Mouse (Mus musculus) retina, postnatal 1 day (tissue): ENCODE data around the gene Lnx2.

ENCODE experiments used
- DNase-seq: peaks from one replicate; pipeline ENCODE4 v3.0.0-alpha.2; 2012

The Lnx2 gene

GRCm38 (mm10) chr5:147050816-147051499 lies 25.4 kb downstream of the Lnx2 start:
- DNase-seq: no peak

GRCm38 (mm10) chr5:147049544-147050209 lies 26.7 kb downstream of the Lnx2 start:
- no peak for DNase-seq

GRCm38 (mm10) chr5:147045929-147046328 lies 30.5 kb downstream of the Lnx2 start:
- DNase-seq: no peak

- DNase-seq: peak; percentile 52
Observed at GRCm38 (mm10) chr5:147045311-147045710, 31.1 kb downstream of the Lnx2 start.

- DNase-seq: no peak
Observed at GRCm38 (mm10) chr5:147043240-147043844, 33.0 kb downstream of the Lnx2 start.

GRCm38 (mm10) chr5:147041965-147042937 lies 34.1 kb downstream of the Lnx2 start:
- peak; percentile 42 for DNase-seq

GRCm38 (mm10) chr5:147039394-147039793 lies 37.0 kb downstream of the Lnx2 start:
- DNase-seq: no peak

GRCm38 (mm10) chr5:147037601-147038000 lies 38.8 kb downstream of the Lnx2 start:
- DNase-seq: no peak

- no peak for DNase-seq
Observed at GRCm38 (mm10) chr5:147036661-147037060, 39.7 kb downstream of the Lnx2 start.

- DNase-seq: no peak
Observed at GRCm38 (mm10) chr5:147036028-147036427, 40.4 kb downstream of the Lnx2 start.

GRCm38 (mm10) chr5:147035301-147035700 lies 41.1 kb downstream of the Lnx2 start:
- DNase-seq: no peak

- DNase-seq: no peak
Observed at GRCm38 (mm10) chr5:147034283-147034682, 42.1 kb downstream of the Lnx2 start.

GRCm38 (mm10) chr5:147033155-147033554 lies 43.2 kb downstream of the Lnx2 start:
- DNase-seq: no peak

GRCm38 (mm10) chr5:147031281-147031680 lies 45.1 kb downstream of the Lnx2 start:
- DNase-seq: no peak

GRCm38 (mm10) chr5:147024331-147025034 lies 51.9 kb downstream of the Lnx2 start:
- no peak for DNase-seq

GRCm38 (mm10) chr5:147023245-147023970 lies 53.0 kb downstream of the Lnx2 start:
- no peak for DNase-seq

GRCm38 (mm10) chr5:147021546-147022265 lies 54.7 kb downstream of the Lnx2 start:
- DNase-seq: no peak

GRCm38 (mm10) chr5:147020579-147020978 lies 55.8 kb downstream of the Lnx2 start:
- DNase-seq: no peak

GRCm38 (mm10) chr5:147018761-147019160 lies 57.6 kb downstream of the Lnx2 start:
- no peak for DNase-seq

GRCm38 (mm10) chr5:147017526-147017925 lies 58.9 kb downstream of the Lnx2 start:
- DNase-seq: no peak

GRCm38 (mm10) chr5:147016622-147017021 lies 59.8 kb downstream of the Lnx2 start:
- DNase-seq: no peak
